Mouse (Mus musculus): Measurements from ENCODE around the gene Gm49388.
A peak's percentile ranks its signal among the peaks of the same experiment; 100 is the strongest.
"Not testable (repeated sequence)": the region's sequence is repeated elsewhere in the genome, so short reads cannot be mapped to it uniquely, and the experiment has no call there.

Gene Gm49388

DNA sequence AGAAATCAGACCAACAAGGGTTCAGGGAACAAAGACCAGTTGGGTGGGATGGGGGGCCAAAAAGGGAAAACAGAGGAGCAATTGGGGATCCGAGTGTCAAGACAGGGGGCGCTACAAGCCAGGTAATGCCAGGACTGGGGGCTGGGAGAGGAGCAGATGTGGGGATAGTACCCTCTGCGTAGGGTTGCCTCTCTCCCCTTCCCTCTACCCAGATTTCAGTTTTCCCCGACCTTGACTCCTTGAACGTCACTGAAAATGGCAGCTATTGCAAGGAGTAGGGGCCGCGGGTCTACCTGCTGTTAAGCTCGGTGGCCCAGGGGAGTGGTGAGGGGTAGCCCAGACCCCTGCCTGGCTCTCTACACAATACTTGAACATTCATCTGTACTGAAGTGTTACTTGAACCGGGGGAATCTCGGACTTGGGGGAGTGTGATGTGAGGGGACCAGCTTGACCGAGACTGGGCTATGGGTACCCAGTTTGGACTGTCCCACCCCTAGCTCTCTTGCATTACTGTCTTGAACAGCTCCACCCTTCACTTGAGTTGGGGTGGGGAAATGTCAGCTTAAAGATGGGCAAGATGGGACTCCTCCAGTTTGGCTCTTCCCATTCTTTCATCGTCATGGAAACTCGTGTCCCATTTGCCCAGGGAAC, 16.9 kb upstream of the Gm49388 start:
- DNase-seq (ENCODE audit: low spot score) = no peak

DNA sequence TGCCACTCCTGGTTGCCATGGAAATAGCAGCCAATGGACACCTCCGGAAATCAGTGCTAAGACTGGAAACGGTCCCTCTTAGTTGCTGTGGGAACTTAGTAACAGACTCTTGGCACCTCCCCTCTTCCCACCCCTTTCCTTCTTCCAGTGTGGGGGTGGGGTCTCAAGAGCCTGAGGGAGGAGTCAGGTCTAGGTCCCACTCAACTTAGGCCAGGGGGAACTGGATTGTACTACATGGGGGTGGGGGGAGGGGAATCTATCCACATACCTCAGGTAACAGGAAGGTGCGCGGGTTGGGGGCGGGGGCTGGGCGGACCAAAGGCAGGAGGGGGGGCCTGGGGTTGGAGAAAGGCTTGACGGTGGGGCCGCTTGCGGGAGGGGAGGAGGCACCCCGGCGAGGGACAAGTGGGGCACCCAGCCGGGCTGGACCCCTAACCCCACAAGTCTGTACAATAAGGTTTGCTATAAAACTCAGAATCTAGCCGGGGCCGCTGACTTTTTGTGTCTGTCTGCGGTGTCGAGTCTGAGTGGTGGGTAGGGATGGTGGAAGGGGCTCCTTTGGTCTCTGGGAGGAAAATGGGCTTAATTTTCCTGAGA, 16.3 kb upstream of the Gm49388 start:
- peak; percentile 93 for DNase-seq (ENCODE audit: low spot score)

DNA sequence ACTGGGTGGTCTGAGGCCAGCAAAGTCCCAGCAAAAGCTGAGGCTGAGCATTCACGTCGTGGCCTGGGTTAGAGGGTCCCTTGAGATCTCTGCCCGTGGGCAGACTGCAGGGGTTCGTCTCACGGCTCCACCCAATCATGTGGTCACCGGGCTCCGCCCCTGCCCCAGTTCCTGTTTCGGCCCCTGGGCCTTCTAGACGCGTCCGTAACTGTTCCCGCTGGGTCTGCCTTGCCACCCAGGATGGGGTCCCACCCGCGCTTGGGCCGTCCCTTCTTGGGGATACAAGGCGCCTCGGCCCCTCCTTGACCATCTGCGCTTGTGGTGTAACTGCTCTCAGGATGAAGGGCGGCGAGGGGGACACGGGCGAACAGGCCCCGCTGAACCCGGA, 15.8 kb upstream of the Gm49388 start, which contains the start of gene Orai3:
Gene Orai3, plus strand, starts transcription at position 165 of the 388 bp plus-strand sequence.
- DNase-seq (ENCODE audit: low spot score) = peak; percentile 90

DNA sequence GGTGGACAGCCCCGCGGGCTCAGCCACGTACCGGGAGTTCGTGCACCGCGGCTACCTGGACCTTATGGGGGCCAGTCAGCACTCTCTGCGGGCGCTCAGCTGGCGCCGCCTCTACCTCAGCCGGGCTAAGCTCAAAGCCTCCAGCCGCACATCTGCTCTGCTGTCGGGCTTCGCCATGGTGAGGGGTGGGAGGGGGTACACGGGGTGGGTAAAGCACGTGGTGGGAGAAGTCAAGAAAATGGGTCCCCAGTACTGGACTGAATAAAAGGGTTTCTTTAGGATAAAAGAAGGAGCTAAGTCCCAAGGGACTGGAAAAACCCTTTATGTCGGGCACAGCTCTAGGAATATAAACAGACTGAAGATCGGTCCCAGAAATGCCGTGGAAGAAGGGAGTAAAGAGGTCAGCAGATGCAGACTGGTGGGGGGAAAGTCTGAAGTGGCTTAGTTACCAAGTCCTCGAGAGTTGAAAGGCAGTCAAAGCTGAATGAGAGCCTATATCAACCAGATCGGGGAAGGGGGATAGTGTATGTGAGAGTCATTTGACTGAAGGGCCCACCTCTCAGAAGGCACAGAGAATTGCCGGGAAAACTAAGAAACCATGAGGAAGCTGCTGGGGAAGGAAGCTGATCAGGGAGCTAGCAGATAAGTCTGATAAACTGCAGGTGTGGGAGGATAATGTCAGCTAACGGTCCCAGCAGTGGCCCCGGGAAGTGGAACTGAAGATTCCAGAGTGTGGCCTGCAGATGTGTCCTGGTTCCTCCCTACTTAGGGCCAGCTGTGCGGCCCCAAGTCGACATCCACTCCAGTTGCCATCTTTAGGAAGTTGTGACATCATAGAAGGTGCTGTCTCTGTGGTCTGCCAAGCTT, 15.1 kb upstream of the Gm49388 start:
- DNase-seq (ENCODE audit: low spot score) = no peak

DNA sequence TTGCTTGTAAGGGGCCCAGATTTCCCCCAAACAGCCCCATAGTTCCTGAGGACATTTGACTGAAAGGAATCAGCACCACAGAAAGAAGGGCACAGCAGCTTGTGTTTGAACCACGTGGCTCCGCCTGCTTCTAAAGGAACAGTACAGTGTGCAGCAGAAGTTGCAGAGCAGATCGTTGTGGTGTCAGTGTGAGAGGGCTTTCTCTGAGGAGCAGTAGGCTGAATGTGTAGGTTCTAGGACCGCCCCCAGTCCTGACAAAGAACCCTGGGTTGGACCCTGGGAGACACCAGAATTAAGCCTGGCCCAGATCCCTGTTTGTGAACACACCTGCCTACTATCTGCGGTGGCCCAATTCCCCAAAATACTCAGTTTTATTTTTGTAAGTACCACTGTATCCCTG, 14.1 kb upstream of the Gm49388 start:
- DNase-seq (ENCODE audit: low spot score) = no peak

DNA sequence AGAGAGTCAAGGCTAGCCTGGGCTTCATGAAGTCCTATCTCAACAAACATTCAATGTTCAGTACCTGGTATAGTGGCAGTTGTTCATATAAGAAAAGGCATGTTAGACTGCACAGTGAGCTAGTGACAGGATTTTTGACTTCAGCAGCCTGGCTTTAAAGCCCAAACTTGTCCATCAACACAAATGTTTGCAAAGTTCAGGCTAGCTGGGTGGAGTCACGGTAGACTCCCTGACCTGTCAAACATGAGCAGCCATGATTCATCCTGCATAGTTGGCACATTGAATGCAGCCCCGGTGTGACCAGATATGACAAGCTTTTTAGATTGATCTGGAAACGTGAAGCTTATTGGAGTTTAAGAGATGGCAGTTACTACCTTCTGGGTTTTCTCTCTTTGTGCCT, 13.3 kb upstream of the Gm49388 start:
- no peak for DNase-seq (ENCODE audit: low spot score)

DNA sequence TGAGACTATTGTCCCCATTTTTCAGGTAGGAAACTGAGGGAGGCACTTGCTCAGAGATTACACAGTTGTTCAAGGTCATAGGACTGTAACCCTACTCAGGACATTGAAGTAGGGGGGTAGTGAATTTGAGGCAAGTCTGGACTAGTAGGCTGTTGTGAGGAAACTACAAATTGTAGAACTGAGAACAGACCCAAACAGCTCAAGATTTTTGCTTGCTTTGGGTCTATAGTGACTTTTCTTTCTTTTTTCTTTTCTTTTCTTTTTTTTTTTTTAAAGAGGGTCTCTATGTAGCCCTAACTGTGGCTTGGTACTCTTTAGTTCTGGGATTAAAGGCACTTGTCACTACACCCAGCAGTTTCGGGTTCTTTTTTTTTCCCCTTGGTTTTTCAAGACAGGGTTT, 12.9 kb upstream of the Gm49388 start:
- no peak for DNase-seq (ENCODE audit: low spot score)

DNA sequence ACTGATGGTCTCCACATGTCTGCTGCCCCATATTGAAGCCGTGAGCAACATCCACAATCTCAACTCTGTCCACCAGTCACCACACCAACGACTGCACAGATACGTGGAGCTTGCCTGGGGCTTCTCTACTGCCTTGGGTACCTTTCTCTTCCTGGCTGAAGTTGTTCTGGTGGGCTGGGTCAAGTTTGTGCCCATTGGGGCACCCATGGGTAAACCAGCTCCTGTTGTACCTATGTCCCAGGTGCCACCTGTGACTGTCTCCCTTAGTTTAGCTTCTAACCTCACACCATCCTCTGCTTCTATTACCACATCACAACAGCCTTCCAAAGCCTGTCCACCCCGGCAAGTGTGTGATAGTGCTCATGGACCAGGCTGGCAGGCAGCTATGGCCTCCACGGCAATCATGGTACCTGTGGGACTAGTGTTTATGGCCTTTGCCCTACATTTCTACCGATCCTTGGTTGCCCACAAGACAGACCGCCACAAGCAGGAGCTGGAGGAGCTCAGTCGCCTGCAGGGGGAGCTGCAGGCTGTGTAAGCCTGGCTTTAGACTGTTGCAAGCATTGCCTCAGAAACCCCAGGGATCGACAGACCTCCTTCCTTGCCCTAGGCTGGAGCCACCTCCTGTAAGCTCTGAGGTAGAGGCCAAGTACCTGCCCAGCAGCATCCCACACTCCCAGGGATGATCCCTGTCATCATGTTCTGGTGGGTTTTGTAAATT, 11.6 kb upstream of the Gm49388 start:
- no peak for DNase-seq (ENCODE audit: low spot score)

DNA sequence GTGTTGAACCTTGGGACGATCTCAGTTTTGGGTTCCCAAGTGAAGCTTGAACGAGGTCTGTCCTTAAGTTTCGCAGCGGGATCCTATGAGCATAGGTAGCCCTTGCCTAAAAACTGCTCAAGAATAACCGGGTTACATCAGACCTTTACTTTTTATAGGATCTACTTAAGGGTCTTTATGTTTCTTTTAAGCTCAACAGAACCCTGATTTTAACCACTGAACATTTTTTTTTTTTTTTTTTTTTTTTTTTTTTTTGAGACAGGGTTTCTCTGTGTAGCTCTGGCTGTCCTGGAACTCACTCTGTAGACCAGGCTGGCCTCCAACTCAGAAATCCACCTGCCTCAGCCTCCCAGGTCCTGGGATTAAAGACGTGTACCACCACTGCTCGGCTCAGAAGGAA, 9.6 kb upstream of the Gm49388 start:
- DNase-seq (ENCODE audit: low spot score) = not testable (repeated sequence)

DNA sequence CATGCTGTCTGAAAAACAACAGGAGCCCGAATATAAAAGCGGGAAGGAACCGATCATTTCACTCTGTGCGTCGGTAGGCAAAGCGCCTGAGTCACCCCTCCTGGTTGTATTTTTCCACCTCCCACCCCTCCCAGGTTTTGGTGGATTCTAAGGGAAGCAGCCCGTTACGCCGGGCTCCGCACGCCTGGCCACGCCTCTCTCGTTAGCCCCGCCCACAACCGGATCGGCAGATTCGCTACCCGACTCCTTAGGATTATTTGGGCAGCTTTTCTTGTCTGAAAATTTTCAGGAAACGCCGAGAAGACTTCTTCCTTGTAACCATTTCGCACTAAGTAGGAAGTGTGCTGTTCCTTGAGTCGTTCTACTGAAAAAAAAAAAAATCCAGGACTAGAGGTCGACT, 9.0 kb upstream of the Gm49388 start, which contains the start of gene Setd1a:
Gene Setd1a, plus strand, starts transcription at position 245 of the 400 bp plus-strand sequence.
- DNase-seq (ENCODE audit: low spot score) = peak; percentile 78

DNA sequence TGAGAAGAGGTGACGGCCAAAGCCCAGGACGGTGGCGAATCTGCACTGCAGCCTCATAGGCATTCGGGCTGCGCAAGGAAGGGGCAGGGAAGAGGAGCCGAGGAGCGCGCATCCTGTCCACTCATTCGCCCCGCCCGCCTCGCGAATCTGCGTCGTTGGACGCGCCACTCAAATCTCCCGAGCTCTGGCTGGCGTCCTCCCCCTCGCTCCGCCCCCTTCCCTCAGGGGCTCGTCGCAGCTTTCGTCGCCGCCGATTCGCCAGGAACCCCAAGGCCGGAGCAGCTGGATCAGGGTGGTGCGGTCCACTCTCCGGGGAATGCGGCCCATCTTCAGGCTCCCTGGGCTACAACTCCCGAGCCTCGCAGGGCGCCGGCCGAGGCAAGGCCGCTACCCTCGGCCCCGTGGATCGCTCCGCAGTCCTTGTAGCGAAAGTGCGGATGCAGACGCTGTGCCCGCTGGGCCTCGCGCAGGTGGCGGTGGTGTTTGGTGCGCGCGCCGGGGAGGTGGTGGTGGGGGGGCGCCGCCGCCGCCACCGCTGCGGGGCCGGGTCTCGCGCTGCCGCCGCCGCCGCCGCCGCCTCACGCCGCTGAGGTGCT, 8.4 kb upstream of the Gm49388 start:
- DNase-seq (ENCODE audit: low spot score) = peak; percentile 90

DNA sequence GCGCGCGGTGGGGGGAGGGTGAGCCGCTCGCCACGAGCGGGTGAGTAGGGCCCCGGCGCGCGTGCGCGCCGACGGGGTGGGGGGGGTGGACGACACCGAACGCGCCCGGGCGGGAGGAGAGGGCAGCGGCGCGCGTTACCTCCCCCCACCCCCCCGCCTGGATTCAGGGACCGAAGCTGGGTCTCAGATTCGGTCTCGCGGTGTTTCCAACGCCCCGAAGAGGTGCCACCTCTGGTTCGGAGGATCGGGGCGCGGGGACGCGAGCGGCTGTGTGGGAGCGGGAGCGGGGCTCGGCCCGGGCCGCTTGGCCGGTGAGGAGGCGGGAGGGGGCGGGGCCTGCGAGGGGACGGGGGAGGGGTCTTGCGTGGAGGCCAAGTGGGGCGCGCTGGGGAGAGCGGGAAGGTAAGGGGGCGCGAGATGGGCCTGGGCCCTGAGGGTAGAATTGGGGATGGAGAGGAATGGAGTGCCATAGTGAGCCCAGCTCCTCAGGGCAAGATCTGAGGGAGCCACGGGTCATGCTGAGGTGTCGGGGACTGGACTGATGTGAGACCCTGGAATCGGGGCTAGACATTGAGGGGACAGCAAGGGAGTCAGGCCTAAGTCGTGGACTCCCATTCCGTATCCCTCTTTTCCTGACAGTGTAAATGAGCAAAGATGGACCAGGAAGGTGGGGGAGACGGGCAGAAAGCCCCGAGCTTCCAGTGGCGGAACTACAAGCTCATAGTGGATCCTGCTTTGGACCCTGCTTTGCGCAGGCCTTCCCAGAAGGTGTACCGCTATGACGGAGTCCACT, 7.7 kb upstream of the Gm49388 start:
- peak; percentile 46 for DNase-seq (ENCODE audit: low spot score)

DNA sequence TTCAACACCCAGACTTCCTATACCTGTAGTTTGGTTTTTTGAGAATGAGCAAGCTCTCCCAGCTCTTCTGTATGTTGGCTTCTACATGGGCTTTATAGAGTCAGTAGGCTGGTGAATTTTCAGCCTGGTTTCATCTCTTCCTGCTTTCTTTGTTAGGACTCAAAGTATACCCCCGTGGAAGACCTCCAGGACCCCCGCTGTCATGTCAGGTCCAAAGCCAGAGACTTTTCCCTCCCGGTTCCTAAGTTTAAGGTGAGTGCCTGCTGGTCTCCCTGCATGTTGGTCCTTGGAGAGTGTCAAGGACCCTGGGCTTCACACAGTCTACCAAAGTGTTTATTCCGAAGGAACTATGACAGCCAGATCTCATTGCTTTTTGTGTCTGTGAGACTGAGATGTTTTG, 7.1 kb upstream of the Gm49388 start:
- DNase-seq (ENCODE audit: low spot score) = no peak

DNA sequence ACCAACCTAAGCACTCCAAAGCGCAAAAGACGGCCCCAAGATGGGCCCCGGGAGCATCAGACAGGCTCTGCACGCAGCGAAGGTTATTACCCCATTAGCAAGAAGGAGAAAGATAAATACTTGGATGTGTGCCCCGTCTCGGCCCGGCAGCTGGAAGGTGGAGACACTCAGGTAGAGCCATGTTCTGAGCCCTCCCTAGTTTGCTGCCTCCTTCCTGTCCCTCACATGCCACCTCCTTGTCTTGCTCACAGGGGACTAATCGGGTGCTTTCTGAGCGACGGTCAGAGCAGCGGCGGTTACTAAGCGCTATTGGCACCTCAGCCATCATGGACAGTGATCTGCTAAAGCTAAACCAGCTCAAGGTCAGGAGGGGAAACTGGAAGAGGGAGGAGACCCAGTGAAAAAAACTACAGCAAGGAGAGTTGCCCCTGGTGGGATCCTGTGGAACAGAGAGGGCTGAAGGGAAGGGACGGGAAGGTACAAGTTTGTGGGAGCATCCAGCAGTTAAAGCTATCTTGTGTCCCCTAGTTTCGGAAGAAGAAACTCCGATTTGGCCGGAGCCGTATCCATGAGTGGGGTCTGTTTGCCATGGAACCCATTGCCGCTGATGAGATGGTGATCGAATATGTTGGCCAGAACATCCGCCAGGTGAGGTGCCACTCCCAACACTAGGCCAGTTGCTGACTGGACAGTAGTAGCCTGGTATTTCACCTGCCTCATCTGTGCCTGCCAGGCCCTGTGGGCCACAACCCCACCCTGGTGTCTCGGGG, 11.9 kb downstream of the Gm49388 start:
- no peak for DNase-seq (ENCODE audit: low spot score)

DNA sequence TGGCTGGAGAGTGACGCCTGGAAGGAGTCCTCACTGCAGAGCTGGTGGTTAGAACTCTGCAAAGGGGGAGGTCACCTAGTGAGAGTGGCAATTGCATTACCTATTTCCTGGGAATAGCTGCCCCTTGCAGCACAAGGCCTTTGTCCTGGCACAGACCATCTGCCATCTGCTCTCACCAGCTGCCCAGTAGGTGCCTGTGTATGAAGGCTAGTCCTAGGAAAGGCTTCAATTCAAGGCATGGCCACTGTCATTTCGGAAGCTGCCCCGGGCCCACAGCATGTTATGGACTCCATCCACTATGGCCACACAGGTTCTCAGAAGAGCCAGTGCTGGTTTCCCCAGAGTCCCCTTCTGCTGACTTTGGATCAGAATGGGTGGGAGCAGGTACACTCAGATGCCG, 13.2 kb downstream of the Gm49388 start:
- no peak for DNase-seq (ENCODE audit: low spot score)

DNA sequence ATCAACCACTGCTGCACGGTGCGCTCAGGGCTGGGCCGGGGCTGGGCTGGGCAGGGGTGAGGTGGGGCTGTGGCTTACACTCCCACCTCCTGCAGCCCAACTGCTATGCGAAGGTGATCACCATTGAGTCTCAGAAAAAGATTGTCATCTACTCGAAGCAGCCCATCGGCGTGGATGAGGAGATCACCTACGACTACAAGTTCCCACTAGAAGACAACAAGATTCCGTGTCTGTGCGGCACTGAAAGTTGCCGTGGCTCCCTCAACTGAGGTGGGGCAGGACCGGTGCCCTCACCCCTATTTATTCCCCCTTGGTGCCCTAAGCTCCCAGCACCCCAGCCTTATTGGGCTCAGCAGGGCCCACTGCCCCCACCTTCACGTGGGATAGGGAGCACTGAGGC, 13.8 kb downstream of the Gm49388 start:
- DNase-seq (ENCODE audit: low spot score) = no peak

DNA sequence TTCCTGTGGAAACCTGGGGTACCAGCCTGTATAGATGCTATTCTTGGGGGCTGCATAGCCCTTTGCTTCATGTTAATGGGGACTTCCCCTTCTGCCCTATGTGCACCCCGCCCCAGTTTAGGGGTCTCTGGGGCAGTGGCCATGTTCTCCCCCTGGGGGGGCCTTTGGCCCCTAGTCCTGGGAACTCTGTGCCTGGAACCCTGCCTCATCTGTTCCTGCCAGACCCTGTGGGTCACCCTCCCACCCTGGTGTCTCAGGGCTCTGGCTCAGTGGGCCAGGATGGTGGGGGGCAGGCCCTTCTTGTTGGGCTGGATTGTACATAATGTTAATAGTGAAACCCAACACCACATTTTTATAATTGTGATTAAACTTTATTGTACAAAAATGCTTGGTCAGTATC, 14.3 kb downstream of the Gm49388 start:
- no peak for DNase-seq (ENCODE audit: low spot score)

DNA sequence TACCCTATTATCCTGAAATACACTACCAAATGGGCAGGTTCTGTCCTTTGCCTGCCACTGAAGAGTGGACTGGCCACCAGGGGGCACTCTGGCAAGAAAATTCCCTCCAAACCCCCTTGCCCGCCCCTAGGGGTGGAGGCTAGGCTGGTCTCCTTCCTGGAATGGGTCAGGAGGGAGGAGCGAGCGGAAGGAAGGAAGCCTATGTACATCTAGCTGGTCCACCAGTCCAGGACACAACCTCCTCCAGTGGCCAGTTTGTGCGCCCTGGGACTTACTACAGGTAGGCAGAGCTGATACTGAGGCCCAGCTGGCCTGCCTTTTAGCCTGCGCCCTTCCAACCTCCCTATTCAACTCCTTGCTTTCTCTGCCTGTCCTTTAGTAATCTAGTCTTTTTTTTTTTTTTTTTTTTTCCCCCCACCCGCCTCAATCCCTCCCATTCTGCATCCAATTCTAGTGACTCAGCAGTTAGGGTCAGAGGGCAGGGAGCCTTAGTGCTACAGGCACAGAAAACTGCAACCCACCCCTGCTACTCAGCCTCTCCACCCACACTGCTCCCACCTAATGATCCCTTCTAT, 15.1 kb downstream of the Gm49388 start, which contains the start of gene Hsd3b7:
Gene Hsd3b7, plus strand, starts transcription at position 170 of the 575 bp plus-strand sequence.
- peak; percentile 84 for DNase-seq (ENCODE audit: low spot score)

DNA sequence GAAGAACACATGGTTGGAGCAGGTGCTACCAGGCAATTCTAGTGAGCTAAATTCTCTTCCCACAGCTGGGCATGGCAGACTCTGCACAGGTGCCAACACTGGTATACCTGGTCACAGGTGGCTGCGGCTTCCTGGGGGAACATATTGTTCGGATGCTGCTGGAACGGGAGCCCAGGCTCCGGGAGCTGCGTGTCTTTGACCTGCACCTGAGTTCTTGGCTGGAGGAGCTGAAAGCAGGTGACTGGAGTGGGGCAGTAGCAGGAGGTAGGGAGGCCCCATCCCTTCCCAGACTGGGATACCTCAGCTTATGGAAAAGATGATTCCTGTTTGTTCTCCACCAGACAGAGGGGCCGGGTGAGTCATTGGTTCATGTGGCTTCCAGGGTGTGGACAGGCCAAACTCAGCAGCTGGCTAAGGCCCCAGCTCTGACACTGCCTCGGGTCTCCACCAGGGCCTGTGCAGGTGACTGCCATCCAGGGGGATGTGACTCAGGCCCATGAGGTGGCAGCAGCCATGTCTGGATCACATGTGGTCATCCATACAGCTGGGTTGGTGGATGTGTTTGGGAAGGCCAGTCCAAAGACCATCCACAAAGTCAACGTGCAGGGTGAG, 15.7 kb downstream of the Gm49388 start:
- DNase-seq (ENCODE audit: low spot score) = no peak

Data from ovary, postnatal 10 days (tissue).